Mouse (Mus musculus) C2C12 (cell line): ENCODE measurements around the gene Pigc. TPM values are rescaled to one million over a fixed set of nuclear protein-coding genes. Genes with fewer than 3 reads are reported as not detected.

Experiments
- H3K27me3 ChIP-seq: one replicate; pipeline ENCODE4 v1.6.1; 2011; ENCODE audit not compliant: control insufficient read depth, insufficient read depth, insufficient read length
- H3K36me3 ChIP-seq: one replicate; pipeline ENCODE4 v1.6.1; 2011; ENCODE audit not compliant: control insufficient read depth, insufficient read depth
- H3K4me3 ChIP-seq: one replicate; pipeline ENCODE4 v1.5.1; 2011; ENCODE audit warnings: mild to moderate bottlenecking, control low read depth; ENCODE audit not compliant: poor library complexity, insufficient read depth, severe bottlenecking
- H3K79me2 ChIP-seq: one replicate; pipeline ENCODE4 v1.6.1; 2011; ENCODE audit not compliant: control insufficient read depth, insufficient read depth
- H3K79me3 ChIP-seq: one replicate; pipeline ENCODE4 v1.6.1; 2011; ENCODE audit warnings: low read depth, control low read depth
- H3ac ChIP-seq: one replicate; pipeline ENCODE3; 2011; ENCODE audit warnings: low read depth; ENCODE audit not compliant: control insufficient read depth, insufficient read length
- CEBPB ChIP-seq: IDR thresholded peaks from one replicate; pipeline ENCODE4 v1.6.1; 2011; ENCODE audit warnings: low read depth, mild to moderate bottlenecking, control low read depth, moderate library complexity
- CTCF ChIP-seq: IDR thresholded peaks from one replicate; pipeline ENCODE4 v1.5.1; 2011; ENCODE audit not compliant: control insufficient read depth, insufficient read depth, insufficient read length
- FOSL1 ChIP-seq: IDR thresholded peaks from one replicate; pipeline ENCODE4 v1.8.0; 2011; ENCODE audit warnings: mild to moderate bottlenecking, low read length; ENCODE audit not compliant: poor library complexity, insufficient read depth, severe bottlenecking
- MAX ChIP-seq: IDR thresholded peaks from one replicate; pipeline ENCODE4 v1.6.1; 2011; ENCODE audit warnings: mild to moderate bottlenecking, control low read depth
- MYOD1 ChIP-seq: IDR thresholded peaks from one replicate; pipeline ENCODE4 v1.6.1; 2011; ENCODE audit warnings: low read depth; ENCODE audit not compliant: control insufficient read depth, insufficient read length
- MYOG ChIP-seq: IDR thresholded peaks from one replicate; pipeline ENCODE4 v1.6.1; 2011; ENCODE audit not compliant: control insufficient read depth, insufficient read length; ENCODE audit errors: extremely low read depth
- USF1 ChIP-seq: IDR thresholded peaks from one replicate; pipeline ENCODE4 v1.6.1; 2011; ENCODE audit warnings: low read depth, mild to moderate bottlenecking, control low read depth, moderate library complexity
- polyA plus RNA-seq: library from polyadenylated mRNA; unstranded; fragments of >200 nt; fragmentation: generic; extraction: Trizol; gene quantifications from one replicate; pipeline ENCODE4 v1.2.1, GENCODE M21; 2012; ENCODE audit warnings: missing spikeins

Pigc gene
- polyA plus RNA-seq, 1 experiment, result 9.2 TPM

- peaks cover 17% of the 10 kb centered on the region for H3K27me3 ChIP-seq
- peaks cover 9% of the 10 kb centered on the region for H3K36me3 ChIP-seq
- peaks cover 22% of the 10 kb centered on the region for H3K79me2 ChIP-seq
- peaks cover 10% of the 10 kb centered on the region for H3K79me3 ChIP-seq
- no peak overlapping the region for H3K4me3 ChIP-seq
- no peak for TF ChIP-seq MAX
- TF ChIP-seq CTCF, result no peak
- TF ChIP-seq FOSL1, result no peak
- TF ChIP-seq USF1, result no peak
- no peak for TF ChIP-seq MYOD1
- H3ac ChIP-seq, result no peak overlapping the region
These were observed 1.1 kb upstream of the Pigc start for GRCm38 (mm10) chr1:161967936-161968335.

GRCm38 (mm10) chr1:161970874-161971273 is 1.9 kb downstream of the Pigc start:
- Histone ChIP-seq H3K4me3 (no peak overlapping the region), H3K36me3 (peaks cover 9% of the 10 kb centered on the region), H3K27me3 (peaks cover 4% of the 10 kb centered on the region), H3K79me3 (peaks cover 10% of the 10 kb centered on the region), H3ac (no peak overlapping the region), H3K79me2 (peaks cover 22% of the 10 kb centered on the region)
- TF ChIP-seq MAX, result no peak
- no peak for TF ChIP-seq CEBPB
- no peak for TF ChIP-seq MYOG
- no peak for TF ChIP-seq USF1
- no peak for TF ChIP-seq MYOD1
- no peak for TF ChIP-seq FOSL1
- TF ChIP-seq CTCF, result no peak

GRCm38 (mm10) chr1:161972233-161972632 is 3.2 kb downstream of the Pigc start:
- H3K79me2 ChIP-seq, result peaks cover 22% of the 10 kb centered on the region
- H3K79me3 ChIP-seq, result peaks cover 10% of the 10 kb centered on the region
- H3K36me3 ChIP-seq, result peaks cover 9% of the 10 kb centered on the region
- no peak overlapping the region for H3ac ChIP-seq
- H3K27me3 ChIP-seq, result no peaks in the 10 kb centered on the region
- TF ChIP-seq MYOG, result no peak
- no peak for TF ChIP-seq USF1
- TF ChIP-seq CTCF, result no peak
- TF ChIP-seq MAX, result no peak
- TF ChIP-seq CEBPB, result no peak
- no peak for TF ChIP-seq FOSL1
- TF ChIP-seq MYOD1, result no peak
- no peak overlapping the region for H3K4me3 ChIP-seq

GRCm38 (mm10) chr1:161976255-161977182 is 7.5 kb downstream of the Pigc start:
- Histone ChIP-seq H3K27me3 (no peaks in the 10 kb centered on the region), H3K36me3 (peaks cover under 1% of the 10 kb centered on the region), H3K4me3 (no peak overlapping the region), H3ac (no peak overlapping the region), H3K79me2 (peaks cover under 1% of the 10 kb centered on the region), H3K79me3 (no peaks in the 10 kb centered on the region)
- no peak for TF ChIP-seq CEBPB
- TF ChIP-seq MAX, result no peak
- TF ChIP-seq MYOG, result no peak
- TF ChIP-seq CTCF, result peak; percentile 71
- no peak for TF ChIP-seq MYOD1
- TF ChIP-seq USF1, result no peak
- TF ChIP-seq FOSL1, result no peak

- Histone ChIP-seq H3K79me3 (no peaks in the 10 kb centered on the region), H3K79me2 (no peaks in the 10 kb centered on the region), H3K36me3 (no peaks in the 10 kb centered on the region), H3K4me3 (no peak overlapping the region), H3ac (no peak overlapping the region), H3K27me3 (no peaks in the 10 kb centered on the region)
- TF ChIP-seq MAX (no peak), CTCF (no peak), CEBPB (no peak), USF1 (no peak), MYOD1 (no peak), MYOG (no peak), FOSL1 (no peak)
These were observed 8.3 kb downstream of the Pigc start for GRCm38 (mm10) chr1:161977331-161977730.

GRCm38 (mm10) chr1:161978173-161978700 is 9.3 kb downstream of the Pigc start:
- no peak overlapping the region for H3K4me3 ChIP-seq
- H3K36me3 ChIP-seq, result no peaks in the 10 kb centered on the region
- no peaks in the 10 kb centered on the region for H3K27me3 ChIP-seq
- H3K79me2 ChIP-seq, result no peaks in the 10 kb centered on the region
- H3K79me3 ChIP-seq, result no peaks in the 10 kb centered on the region
- TF ChIP-seq USF1, result no peak
- no peak for TF ChIP-seq MYOG
- no peak for TF ChIP-seq MYOD1
- TF ChIP-seq CEBPB, result no peak
- no peak for TF ChIP-seq MAX
- no peak for TF ChIP-seq CTCF
- TF ChIP-seq FOSL1, result no peak
- H3ac ChIP-seq, result no peak overlapping the region
